Mouse (Mus musculus): ENCODE results near the gene Gm38431. TPM values are rescaled to one million over a fixed set of nuclear protein-coding genes. Genes with fewer than 3 reads are reported as not detected.

The Gm38431 gene
- total and polyA plus RNA-seq, 3 experiments: 1.1 to 30.5 (median 9.8) TPM

DNA sequence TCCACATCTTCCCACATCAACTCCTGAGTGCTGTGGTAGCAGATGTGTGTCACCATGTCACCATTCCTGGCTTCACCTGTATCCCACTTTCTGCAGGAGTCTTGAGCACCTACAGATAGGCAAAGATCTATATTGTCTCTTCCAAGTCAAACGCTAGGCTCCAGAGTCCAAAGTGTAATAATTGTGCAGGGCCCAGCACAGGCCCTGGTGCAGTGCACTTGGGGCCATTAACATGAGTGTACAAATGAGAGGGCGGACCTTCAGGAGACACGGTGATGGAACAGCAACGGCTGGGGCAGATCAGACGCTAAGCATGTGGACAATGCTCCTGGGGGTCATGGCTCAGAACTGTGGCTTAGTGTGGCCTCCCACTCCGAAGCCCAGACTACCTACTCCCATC, 22.0 kb upstream of the Gm38431 start:
- no peaks in the 10 kb centered on the region for H3K9me3 ChIP-seq (replicated peaks; ENCODE audit: low read length)
- DNase-seq (ENCODE audit: extremely low read depth): no peak
- no peaks in the 10 kb centered on the region for H3K27me3 ChIP-seq (replicated peaks)
- TF ChIP-seq MAX (IDR thresholded peaks at IDR 0.05; ENCODE audit: low read length) (no peak), MAFK (IDR thresholded peaks at IDR 0.05; ENCODE audit: insufficient replicate concordance, low read length) (no peak), PAX5 (IDR thresholded peaks at IDR 0.05; ENCODE audit: low read length) (no peak), POLR2A (IDR thresholded peaks at IDR 0.05; ENCODE audit: low read depth, low read length) (no peak), SMC3 (IDR thresholded peaks at IDR 0.05; ENCODE audit: low read depth, low read length) (no peak), ZC3H11A (IDR thresholded peaks at IDR 0.05; ENCODE audit: low read depth, low read length) (no peak), RAD21 (IDR thresholded peaks at IDR 0.05; ENCODE audit: low read depth, low read length) (no peak), ZNF384 (IDR thresholded peaks at IDR 0.05; ENCODE audit: low read depth, low read length) (no peak), CTCF (conservative IDR thresholded peaks at IDR 0.05 in 1 of 2, IDR thresholded peaks at IDR 0.05 in 1 of 2; ENCODE audit: low read depth in 2 of 2, low read length in 2 of 2) (no peak), ZMIZ1 (IDR thresholded peaks at IDR 0.05; ENCODE audit: low read depth, low read length) (no peak), USF1 (IDR thresholded peaks at IDR 0.05; ENCODE audit: low read depth, low read length) (no peak), E2F4 (IDR thresholded peaks at IDR 0.05; ENCODE audit: insufficient replicate concordance, low read depth, low read length) (no peak), MEF2A (IDR thresholded peaks at IDR 0.05; ENCODE audit: borderline replicate concordance, low read depth, low read length) (no peak), TBP (conservative IDR thresholded peaks at IDR 0.05; ENCODE audit: low read depth, low read length) (no peak), CHD1 (IDR thresholded peaks at IDR 0.05; ENCODE audit: low read depth, low read length) (no peak), GABPA (IDR thresholded peaks at IDR 0.05; ENCODE audit: insufficient replicate concordance, low read depth, low read length) (no peak), BHLHE40 (IDR thresholded peaks at IDR 0.05; ENCODE audit: low read depth, low read length) (no peak)
- H3K4me2 ChIP-seq (ENCODE audit: insufficient read depth, low read depth, poor library complexity, severe bottlenecking): no peak overlapping the region
- H3K4me3 ChIP-seq (replicated peaks in 1 of 3; ENCODE audit: low read depth in 2 of 3, low read length in 2 of 3, poor library complexity in 1 of 3): no peak overlapping the region
- in situ Hi-C loops (cut with MboI; ENCODE audit: low pct_ligation_motif_present, low pct_unique_long_range_greater_than_20kb, low sequenced_read_pairs) (no loop called here), dilution Hi-C loops (cut with MboI; ENCODE audit: extremely low pct_ligation_motif_present, extremely low pct_unique_long_range_greater_than_20kb, low sequenced_read_pairs) (no loop called here)
- H3K27ac ChIP-seq (ENCODE audit: insufficient read depth, low read depth): no peak overlapping the region
- 0 out of 4 replicates have a peak, but pooled peaks cover 0 to 5% of the 10 kb centered on the region in 2 experiments for H3K4me1 ChIP-seq (ENCODE audit: control insufficient read depth in 1 of 2, insufficient read depth in 2 of 2)
- peaks cover 82 to 88% of the 10 kb centered on the region in 2 experiments for H3K36me3 ChIP-seq (replicated peaks in 1 of 2; ENCODE audit: control insufficient read depth in 1 of 2, insufficient read depth in 1 of 2, low read length in 1 of 2)
- no peak overlapping the region for H3K9ac ChIP-seq (ENCODE audit: insufficient read depth, low read depth)
- no peaks in the 10 kb centered on the region for H3K79me2 ChIP-seq (replicated peaks; ENCODE audit: control insufficient read depth, extremely low read depth, insufficient read depth, poor library complexity, severe bottlenecking)

DNA sequence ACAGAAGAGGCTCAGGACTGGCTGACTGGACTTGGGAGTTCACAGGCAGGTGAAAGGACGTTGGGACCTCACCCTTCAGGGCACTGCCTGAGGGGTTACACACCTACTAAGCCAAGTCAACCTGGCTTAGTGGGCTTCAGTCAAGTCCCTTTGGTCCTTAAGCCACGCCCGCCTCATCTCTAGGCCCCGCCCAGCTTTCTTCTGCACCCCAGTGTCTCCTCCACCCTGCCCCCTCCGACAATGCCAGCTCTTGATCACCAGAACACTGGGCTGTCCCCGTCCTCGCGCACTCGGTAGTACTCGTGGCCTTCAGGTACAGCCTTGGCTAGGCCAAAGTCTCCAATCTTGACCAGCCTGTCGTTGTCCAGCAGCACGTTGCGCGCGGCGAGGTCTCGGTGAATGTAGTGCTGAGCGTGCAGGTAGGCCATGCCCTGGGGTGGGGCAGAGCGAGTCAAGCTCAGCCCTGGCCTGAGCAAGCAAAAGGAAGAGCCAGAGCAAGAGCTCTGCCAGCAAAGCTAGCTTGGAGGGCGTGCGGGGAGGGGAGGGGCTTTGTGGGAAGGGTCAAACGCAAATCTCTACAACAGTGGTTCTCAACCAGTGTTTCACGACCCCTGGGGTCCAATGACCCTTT, 15.9 kb upstream of the Gm38431 start:
- Histone ChIP-seq H3K36me3 (replicated peaks in 1 of 2; ENCODE audit: control insufficient read depth in 1 of 2, insufficient read depth in 1 of 2, low read length in 1 of 2) (peaks cover 77 to 87% of the 10 kb centered on the region in 2 experiments), H3K9ac (ENCODE audit: insufficient read depth, low read depth) (no peak overlapping the region), H3K4me1 (ENCODE audit: control insufficient read depth in 1 of 2, insufficient read depth in 2 of 2) (peaks cover 16 to 32% of the 10 kb centered on the region in 2 experiments), H3K9me3 (replicated peaks; ENCODE audit: low read length) (no peaks in the 10 kb centered on the region), H3K4me2 (ENCODE audit: insufficient read depth, low read depth, poor library complexity, severe bottlenecking) (no peak overlapping the region), H3K27me3 (replicated peaks) (no peaks in the 10 kb centered on the region), H3K79me2 (replicated peaks; ENCODE audit: control insufficient read depth, extremely low read depth, insufficient read depth, poor library complexity, severe bottlenecking) (no peaks in the 10 kb centered on the region), H3K27ac (ENCODE audit: insufficient read depth, low read depth) (no peak overlapping the region), H3K4me3 (replicated peaks in 1 of 3; ENCODE audit: low read depth in 2 of 3, low read length in 2 of 3, poor library complexity in 1 of 3) (no peak overlapping the region)
- in situ Hi-C loops (cut with MboI; ENCODE audit: low pct_ligation_motif_present, low pct_unique_long_range_greater_than_20kb, low sequenced_read_pairs): no loop called here
- TF ChIP-seq CHD1 (IDR thresholded peaks at IDR 0.05; ENCODE audit: low read depth, low read length) (no peak), HCFC1 (IDR thresholded peaks at IDR 0.05; ENCODE audit: low read depth, low read length) (no peak), JUN (IDR thresholded peaks at IDR 0.05; ENCODE audit: insufficient read depth, low read depth, low read length) (no peak), JUND (conservative IDR thresholded peaks at IDR 0.05; ENCODE audit: low read depth, low read length) (no peak), ZKSCAN1 (IDR thresholded peaks at IDR 0.05; ENCODE audit: borderline replicate concordance, low read depth, low read length) (no peak), RCOR1 (conservative IDR thresholded peaks at IDR 0.05; ENCODE audit: low read depth, low read length) (no peak), NELFE (IDR thresholded peaks at IDR 0.05; ENCODE audit: low read depth, low read length) (no peak), KAT2A (IDR thresholded peaks at IDR 0.05; ENCODE audit: insufficient replicate concordance, low read length) (no peak), SIN3A (IDR thresholded peaks at IDR 0.05; ENCODE audit: low read length) (no peak), EP300 (IDR thresholded peaks at IDR 0.05; ENCODE audit: low read length) (no peak), ZNF384 (IDR thresholded peaks at IDR 0.05; ENCODE audit: low read depth, low read length) (no peak), TBP (conservative IDR thresholded peaks at IDR 0.05; ENCODE audit: low read depth, low read length) (no peak), ELF1 (IDR thresholded peaks at IDR 0.05; ENCODE audit: low read depth, low read length) (no peak)
- no peak for DNase-seq (ENCODE audit: extremely low read depth)
- dilution Hi-C loops (cut with MboI; ENCODE audit: extremely low pct_ligation_motif_present, extremely low pct_unique_long_range_greater_than_20kb, low sequenced_read_pairs): no loop called here
